Mouse (Mus musculus): Measurements from ENCODE around the gene Mvb12a. TPM values are rescaled to one million over a fixed set of nuclear protein-coding genes. Genes with fewer than 3 reads are reported as not detected.
"Not testable (repeated sequence)": the region's sequence is repeated elsewhere in the genome, so short reads cannot be mapped to it uniquely, and the experiment has no call there.

Mvb12a gene
- total RNA-seq, 2 experiments from 2014 or later: 27.8 to 32.9 TPM

GRCm38 (mm10) chr8:71525226-71526050 lies 17.3 kb upstream of the Mvb12a start, which contains the start of gene Ccdc194:
Gene Ccdc194, minus strand, starts transcription at chr8:71525711.
- no peak for DNase-seq
- intact Hi-C loops (cut with DNase I): no loop called here

DNA sequence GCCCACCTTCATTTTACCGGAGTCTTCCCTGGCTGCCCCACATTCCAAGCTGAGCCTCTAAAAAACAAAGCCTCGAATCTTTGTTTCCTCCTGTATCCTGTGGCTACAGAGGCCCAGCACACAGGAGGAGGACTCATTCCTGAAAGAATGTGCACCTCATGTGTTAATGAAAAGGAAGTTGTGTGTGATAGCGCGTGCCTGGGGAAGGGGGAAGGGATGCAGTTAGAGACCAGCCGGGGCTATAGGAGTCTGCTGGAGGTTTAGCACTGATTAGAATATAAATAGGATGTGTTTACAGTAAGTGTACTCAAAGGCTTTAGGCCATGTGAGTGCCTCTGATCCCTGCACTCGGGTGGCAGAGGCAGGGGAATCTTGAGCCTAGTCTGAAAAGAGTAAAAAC lies 16.4 kb upstream of the Mvb12a start:
- intact Hi-C loops (cut with DNase I): no loop called here
- DNase-seq: no peak

- intact Hi-C loops (cut with DNase I): no loop called here
- DNase-seq: no peak
Observed at GRCm38 (mm10) chr8:71527162-71527870, 15.4 kb upstream of the Mvb12a start.

DNA sequence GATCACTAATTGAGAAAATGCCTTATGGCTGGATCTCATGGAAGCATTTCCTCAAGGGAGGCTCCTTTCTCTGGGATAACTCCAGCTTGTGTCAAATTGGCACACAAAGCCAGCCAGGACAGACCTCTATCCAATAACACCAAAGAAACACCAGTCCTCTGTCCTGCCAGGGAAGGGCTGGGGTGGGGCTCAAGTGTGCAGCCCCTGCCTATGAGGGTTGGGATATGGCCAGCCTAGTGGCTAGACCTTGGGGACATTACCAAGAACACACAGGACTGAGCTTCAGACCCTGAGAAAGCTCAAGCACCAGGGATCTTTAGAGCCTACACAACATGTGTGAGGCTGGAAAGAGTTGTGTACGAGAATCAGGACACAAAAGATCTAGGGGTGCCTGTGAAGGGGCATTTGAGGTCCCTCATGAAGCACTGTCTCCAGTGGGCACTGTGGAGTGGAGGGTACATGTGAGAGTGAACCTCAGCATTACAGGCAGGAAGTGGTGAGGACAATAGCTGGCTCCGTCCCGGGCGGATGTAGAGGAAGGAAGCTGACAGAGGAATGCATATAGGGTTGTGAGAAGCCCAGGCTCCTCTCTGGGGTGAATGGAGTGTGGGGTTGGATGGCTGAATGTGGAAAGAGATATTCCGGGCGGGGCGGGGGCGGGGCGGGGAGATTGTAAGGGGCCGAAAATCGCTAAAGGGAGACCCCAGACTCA lies 14.2 kb upstream of the Mvb12a start:
- intact Hi-C loops (cut with DNase I): no loop called here

GRCm38 (mm10) chr8:71530735-71531467 lies 11.8 kb upstream of the Mvb12a start:
- intact Hi-C loops (cut with DNase I); DNase-seq: not testable (repeated sequence)

More for the DNA sequence above, 14.2 kb upstream of the Mvb12a start:
- DNase-seq: peak in 1 of 2 experiments; percentile 41

GRCm38 (mm10) chr8:71534263-71534810 lies 8.4 kb upstream of the Mvb12a start:
- intact Hi-C loops (cut with DNase I): no loop called here

DNA sequence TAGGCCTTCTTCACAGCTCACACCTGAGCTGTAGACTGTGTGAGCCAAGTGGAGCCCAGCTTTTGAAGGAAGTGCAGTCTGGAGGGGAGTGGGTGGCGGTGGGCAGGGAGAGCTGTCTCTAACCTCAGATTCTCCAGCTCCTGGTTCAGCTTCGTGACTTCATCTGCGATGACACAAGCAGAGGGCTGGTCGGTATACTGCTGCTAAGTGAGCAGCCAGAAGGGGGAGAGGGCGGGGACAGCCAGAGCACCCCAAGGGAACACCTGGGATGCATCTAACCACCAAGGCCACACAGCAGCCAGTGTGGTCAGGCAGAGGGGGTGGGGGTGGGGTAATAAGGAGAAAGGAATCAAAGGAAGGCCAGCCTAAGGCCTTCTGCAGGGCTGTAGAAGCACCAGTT lies 7.1 kb upstream of the Mvb12a start:
- DNase-seq: no peak
- intact Hi-C loops (cut with DNase I): no loop called here

More at GRCm38 (mm10) chr8:71534263-71534810, 8.4 kb upstream of the Mvb12a start:
- no peak for DNase-seq

DNA sequence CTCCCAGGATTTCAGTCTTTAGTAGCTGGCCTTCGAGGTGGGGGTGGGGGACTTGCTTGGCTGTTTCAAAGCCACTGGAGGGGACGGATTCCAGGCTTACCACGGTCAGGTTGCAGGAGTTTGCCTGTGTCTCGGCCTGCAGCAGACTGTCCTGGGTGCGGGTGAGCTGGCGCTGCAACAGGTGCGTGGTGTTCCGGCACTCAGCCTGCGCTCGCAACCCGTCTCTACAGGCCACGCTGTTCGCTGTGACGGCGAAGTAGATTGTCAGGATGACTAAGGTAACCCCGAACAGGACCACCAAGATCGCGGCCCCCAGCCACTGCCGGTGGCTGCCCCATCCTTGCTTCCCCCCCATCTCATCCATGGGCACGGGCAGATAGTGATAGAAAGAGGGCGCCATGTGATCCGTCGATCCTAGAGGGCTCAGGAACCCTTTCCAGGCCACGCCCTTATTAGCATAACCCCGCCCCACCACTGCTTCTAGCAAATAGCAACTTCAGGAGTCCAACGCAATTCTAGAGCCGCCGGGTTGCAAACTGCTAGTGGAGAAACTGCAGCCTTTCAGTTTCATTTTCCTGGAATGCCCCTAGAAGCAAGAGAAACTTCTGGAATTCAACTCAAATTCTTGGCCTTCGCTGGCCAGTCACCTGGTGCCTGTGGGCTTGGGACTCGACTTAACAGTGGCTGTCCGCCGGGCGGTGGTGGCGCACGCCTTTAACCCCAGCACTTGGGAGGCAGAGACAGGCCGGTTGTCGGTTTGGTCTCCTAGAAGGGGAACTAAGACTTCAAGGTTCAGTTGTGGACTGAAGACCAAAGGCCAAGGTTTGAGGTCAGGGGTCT lies 5.5 kb upstream of the Mvb12a start, which contains the start of gene Bst2:
Gene Bst2, minus strand, starts transcription at position 429 of the 840 bp plus-strand sequence.
- DNase-seq: peak; percentile 85 to 90
- intact Hi-C loops (cut with DNase I): no loop called here

- no peak for DNase-seq
- intact Hi-C loops (cut with DNase I): no loop called here
Observed at GRCm38 (mm10) chr8:71543755-71544154, 1.0 kb downstream of the Mvb12a start.

DNA sequence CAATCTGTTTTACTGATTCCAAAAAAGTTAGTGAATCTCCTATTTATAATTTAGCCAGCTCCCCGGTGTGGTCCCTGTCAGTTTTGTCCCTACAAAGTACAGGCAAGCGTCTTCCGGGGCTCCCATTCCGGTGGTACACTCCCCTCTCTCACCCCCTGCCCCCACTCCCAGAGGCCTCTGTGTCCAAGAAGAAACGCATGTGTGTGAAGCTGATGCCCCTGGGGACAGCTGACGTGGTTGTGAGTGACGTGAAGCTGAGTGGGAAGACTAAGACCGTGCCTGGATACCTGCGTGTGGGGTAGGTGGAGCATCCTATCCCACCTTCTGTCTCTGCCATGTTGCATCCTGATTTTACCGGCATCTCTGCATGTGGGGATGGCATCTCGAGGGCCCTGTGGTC lies 2.3 kb downstream of the Mvb12a start:
- intact Hi-C loops (cut with DNase I): no loop called here
- DNase-seq: no peak

- intact Hi-C loops (cut with DNase I): no loop called here
- no peak for DNase-seq
Observed at GRCm38 (mm10) chr8:71547590-71547989, 4.9 kb downstream of the Mvb12a start.

GRCm38 (mm10) chr8:71550754-71551153 lies 8.0 kb downstream of the Mvb12a start:
- no peak for DNase-seq
- intact Hi-C loops (cut with DNase I): no loop called here

DNA sequence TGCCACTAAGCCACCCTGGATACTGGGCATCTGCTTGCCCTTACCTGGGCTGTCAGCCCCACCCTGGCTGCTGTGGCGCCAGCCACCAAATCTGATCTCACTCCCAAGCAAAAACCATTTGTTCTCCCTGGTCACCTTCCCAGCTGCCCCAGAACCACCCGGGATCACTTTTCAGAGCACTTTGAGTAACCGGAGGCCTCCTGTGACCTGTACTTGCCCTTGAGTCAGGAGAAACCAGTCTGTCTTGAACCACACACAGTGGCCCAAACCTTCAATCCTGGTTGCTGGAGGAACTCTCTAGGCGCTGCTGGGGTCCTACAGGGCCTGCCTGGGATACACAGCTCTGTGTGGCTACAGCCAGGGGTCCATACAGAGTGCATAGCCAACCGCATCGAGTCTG lies 10.0 kb downstream of the Mvb12a start:
- DNase-seq: no peak
- intact Hi-C loops (cut with DNase I): no loop called here

DNA sequence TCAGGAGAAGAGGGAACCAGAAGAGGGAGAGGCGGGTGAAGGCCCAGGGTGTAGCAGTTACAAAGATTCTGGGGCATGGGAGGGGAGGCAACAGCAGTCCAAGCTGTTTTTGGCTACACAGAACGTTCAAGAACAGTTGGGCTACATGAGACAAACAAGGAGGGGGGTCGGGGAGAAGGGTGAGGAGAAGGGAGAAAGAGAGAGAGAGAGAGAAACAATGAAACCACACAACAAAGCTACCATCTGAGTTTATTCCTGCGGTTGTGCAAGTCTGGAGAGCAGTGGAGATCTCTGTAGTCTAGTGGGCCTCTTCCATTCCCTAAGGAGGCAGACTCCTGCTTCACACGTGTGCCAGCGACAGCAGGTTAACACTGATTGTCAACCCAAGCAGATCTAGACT lies 11.3 kb downstream of the Mvb12a start:
- intact Hi-C loops (cut with DNase I): no loop called here
- DNase-seq: no peak

DNA sequence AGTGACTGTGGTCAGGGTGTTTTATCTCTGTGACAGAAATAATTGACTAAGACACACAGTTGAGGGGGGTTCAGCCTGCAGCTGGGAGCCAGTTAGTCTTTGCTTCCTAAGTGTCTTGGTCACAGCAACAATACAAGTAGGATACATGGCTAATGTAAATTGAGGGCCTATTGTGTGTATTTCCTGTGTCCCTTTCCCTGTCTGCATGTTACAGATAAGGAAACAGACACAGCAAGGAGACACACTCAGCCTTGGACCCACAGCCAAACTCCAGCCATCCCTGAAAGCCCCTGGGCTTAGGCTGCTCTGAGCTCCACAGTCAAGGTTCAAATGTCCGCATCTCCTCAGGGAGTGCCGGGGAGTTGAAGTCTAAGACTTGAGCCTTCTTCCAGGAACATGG lies 11.9 kb downstream of the Mvb12a start:
- intact Hi-C loops (cut with DNase I): no loop called here
- DNase-seq: no peak

DNA sequence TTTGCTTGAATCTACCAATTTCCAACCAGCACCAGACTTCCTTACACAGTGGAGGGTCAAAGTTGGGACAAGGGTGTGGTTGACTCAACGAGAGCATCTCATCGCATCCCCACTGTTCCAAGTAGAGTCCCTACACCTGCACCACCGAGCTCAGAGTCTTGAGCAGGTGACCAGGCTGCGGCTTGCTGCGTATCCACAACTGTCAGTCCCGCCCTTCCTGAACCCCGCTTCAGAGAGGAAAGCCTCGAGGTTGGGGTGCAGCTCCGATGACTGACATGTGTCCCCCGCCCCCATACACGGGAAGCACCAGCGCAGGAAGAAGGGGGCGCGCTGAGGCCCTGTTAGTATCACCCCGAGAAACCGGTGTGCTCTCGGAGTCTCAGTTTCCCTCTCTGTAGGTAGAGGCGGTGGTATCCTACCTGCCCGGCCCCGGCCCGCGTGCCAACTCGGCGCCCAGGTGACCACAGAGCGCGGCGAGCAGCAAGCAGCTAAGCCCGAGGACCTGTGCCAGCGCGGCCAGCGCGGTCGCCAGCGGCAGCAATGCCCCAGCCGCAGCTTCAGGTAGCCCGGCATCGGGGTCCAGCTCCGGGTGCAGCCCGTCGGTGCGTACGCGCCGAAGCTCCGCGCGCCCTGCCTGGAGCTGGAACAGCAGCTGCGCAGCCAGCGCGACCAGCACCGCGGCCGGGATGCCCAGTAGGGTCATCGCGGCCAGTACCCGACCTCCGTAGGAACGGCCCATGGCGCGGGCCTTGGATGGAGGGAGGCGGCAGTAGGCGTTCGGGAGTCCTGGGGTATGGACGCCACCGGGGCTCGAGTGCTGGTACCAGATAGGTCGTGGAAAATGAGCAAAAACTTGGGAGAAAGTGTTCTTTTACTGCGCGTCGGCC lies 15.6 kb downstream of the Mvb12a start, which contains the start of gene Tmem221:
Gene Tmem221, minus strand, starts transcription at position 801 of the 887 bp plus-strand sequence.
- no peak for DNase-seq
- intact Hi-C loops (cut with DNase I): no loop called here

DNA sequence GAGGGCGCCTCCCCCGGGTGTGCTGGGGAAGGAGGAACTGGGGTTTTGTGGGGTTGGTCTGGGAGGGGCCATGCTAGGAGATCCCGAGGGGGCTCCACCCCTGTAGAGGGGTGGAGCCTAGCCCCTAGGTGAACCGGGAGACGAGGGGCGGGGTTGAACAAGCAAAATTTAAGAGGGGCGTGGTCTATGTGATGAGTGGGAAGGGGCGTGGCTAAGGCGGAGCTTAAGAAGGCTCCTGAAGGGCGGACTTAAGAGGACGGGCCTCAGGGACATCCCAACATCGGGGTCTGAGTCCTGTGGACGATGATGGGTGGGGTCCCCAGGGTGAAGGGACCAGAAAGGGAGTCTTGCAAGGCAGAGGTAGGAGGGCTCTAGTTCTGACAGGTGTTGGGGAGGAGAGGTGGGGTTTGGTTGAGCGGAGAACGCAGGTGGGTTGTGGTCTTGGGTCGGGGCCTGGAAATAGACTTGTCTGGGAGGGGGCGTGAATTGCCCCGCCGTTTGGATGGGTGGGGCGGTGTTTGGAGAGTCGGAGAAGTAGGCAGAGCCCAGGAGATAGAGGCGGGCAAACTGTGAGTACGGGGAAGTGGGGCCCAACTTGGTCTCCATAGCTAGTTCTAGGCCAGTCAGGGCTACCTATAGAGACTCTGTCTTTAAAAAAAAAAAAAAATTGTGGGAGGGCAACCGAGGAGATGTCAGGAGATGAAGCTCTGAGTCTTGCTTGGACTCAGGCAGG lies 16.4 kb downstream of the Mvb12a start:
- peak; percentile 43 to 63 for DNase-seq
- intact Hi-C loops (cut with DNase I): no loop called here

All from heart, postnatal 36 days (tissue).